Mouse (Mus musculus) CH12.LX (cell line): ENCODE results near the gene Ctnnbip1. TPM values are rescaled to one million over a fixed set of nuclear protein-coding genes. Genes with fewer than 3 reads are reported as not detected.

Experiments
- DNase-seq: peaks from one replicate; pipeline ENCODE4 v3.0.0-alpha.2; 2013; ENCODE audit errors: extremely low read depth
- H3K27ac ChIP-seq: 2 replicates; pipeline ENCODE4 v1.5.1; 2012; ENCODE audit warnings: low read depth, mild to moderate bottlenecking, control low read depth, moderate library complexity; ENCODE audit not compliant: insufficient read depth
- H3K27me3 ChIP-seq: replicated peaks from 2 replicates; pipeline ENCODE3; 2012; ENCODE audit warnings: inconsistent platforms
- H3K36me3 ChIP-seq, 2 experiments: replicated peaks in 1 of 2; 2 replicates each; pipeline versions ENCODE3 to v1.6.1; 2012; ENCODE audit warnings: inconsistent platforms in 1 of 2, low read length in 1 of 2, mild to moderate bottlenecking in 1 of 2, mixed read lengths in 1 of 2, moderate library complexity in 1 of 2; ENCODE audit not compliant: control insufficient read depth in 1 of 2, insufficient read depth in 1 of 2
- H3K4me1 ChIP-seq, 2 experiments: 2 replicates each; pipeline ENCODE4 v1.6.1; 2012; ENCODE audit warnings: inconsistent platforms in 1 of 2, moderate library complexity in 1 of 2; ENCODE audit not compliant: insufficient read depth in 2 of 2, control insufficient read depth in 1 of 2
- H3K4me2 ChIP-seq: 2 replicates; pipeline ENCODE4 v1.6.1; 2012; ENCODE audit warnings: low read depth, mild to moderate bottlenecking, control low read depth; ENCODE audit not compliant: poor library complexity, insufficient read depth, severe bottlenecking
- H3K4me3 ChIP-seq, 3 experiments: fragments of 150-350 bp in 1 of 3; sonication (generic) in 1 of 3; replicated peaks in 1 of 3; 2 replicates each; pipeline versions ENCODE3 to v1.5.1; 2011 to 2012; ENCODE audit warnings: low read depth in 2 of 3, low read length in 2 of 3, mild to moderate bottlenecking in 2 of 3, moderate library complexity in 2 of 3, control low read depth in 1 of 3, improper control_type of control experiment in 1 of 3, inconsistent platforms in 1 of 3, mixed read lengths in 1 of 3; ENCODE audit not compliant: poor library complexity in 1 of 3
- H3K79me2 ChIP-seq: replicated peaks from 2 replicates; pipeline ENCODE4 v1.6.1; 2012; ENCODE audit warnings: mild to moderate bottlenecking, moderate library complexity; ENCODE audit not compliant: control insufficient read depth, poor library complexity, insufficient read depth, severe bottlenecking; ENCODE audit errors: extremely low read depth
- H3K9ac ChIP-seq: 2 replicates; pipeline ENCODE4 v1.6.1; 2012; ENCODE audit warnings: low read depth, mild to moderate bottlenecking, control low read depth, moderate library complexity; ENCODE audit not compliant: insufficient read depth
- H3K9me3 ChIP-seq: replicated peaks from 2 replicates; pipeline ENCODE3; 2012; ENCODE audit warnings: low read length, inconsistent platforms, mixed read lengths
- BHLHE40 ChIP-seq: IDR thresholded peaks from 2 replicates; pipeline ENCODE4 v1.6.1; 2011; ENCODE audit warnings: mild to moderate bottlenecking, low read depth, low read length, improper control_type of control experiment
- CHD2 ChIP-seq: IDR thresholded peaks from 2 replicates; pipeline ENCODE4 v1.6.1; 2011; ENCODE audit warnings: low read length, improper control_type of control experiment
- CTCF ChIP-seq, 2 experiments: IDR thresholded peaks in 1 of 2; conservative IDR thresholded peaks in 1 of 2; 2 replicates each; pipeline ENCODE4 v1.5.1; 2011 to 2012; ENCODE audit warnings: low read depth in 2 of 2, low read length in 2 of 2, improper control_type of control experiment in 1 of 2, inconsistent platforms in 1 of 2, mild to moderate bottlenecking in 1 of 2, moderate library complexity in 1 of 2
- E2F4 ChIP-seq: IDR thresholded peaks from 2 replicates; pipeline ENCODE4 v1.6.1; 2011; ENCODE audit warnings: low read depth, low read length, improper control_type of control experiment; ENCODE audit not compliant: insufficient replicate concordance
- EP300 ChIP-seq: IDR thresholded peaks from 2 replicates; pipeline ENCODE4 v1.6.1; 2011; ENCODE audit warnings: low read length, improper control_type of control experiment
- ETS1 ChIP-seq: conservative IDR thresholded peaks from 2 replicates; pipeline ENCODE4 v1.6.1; 2012; ENCODE audit warnings: low read depth, mild to moderate bottlenecking, inconsistent platforms, low read length, improper control_type of control experiment, moderate library complexity
- IRF4 ChIP-seq: IDR thresholded peaks from 2 replicates; pipeline ENCODE4 v1.6.1; 2014; ENCODE audit warnings: low read depth, mild to moderate bottlenecking, inconsistent platforms, low read length, improper control_type of control experiment
- KAT2A ChIP-seq: IDR thresholded peaks from 2 replicates; pipeline ENCODE4 v1.6.1; 2012; ENCODE audit warnings: low read length, improper control_type of control experiment, inconsistent platforms; ENCODE audit not compliant: insufficient replicate concordance
- MXI1 ChIP-seq: IDR thresholded peaks from 2 replicates; pipeline ENCODE4 v1.6.1; 2011; ENCODE audit warnings: mild to moderate bottlenecking, low read depth, low read length, improper control_type of control experiment
- NELFE ChIP-seq: IDR thresholded peaks from 2 replicates; pipeline ENCODE4 v1.6.1; 2011; ENCODE audit warnings: low read depth, low read length, improper control_type of control experiment
- NRF1 ChIP-seq: IDR thresholded peaks from 2 replicates; pipeline ENCODE4 v1.6.1; 2014; ENCODE audit warnings: low read depth, mild to moderate bottlenecking, inconsistent platforms, low read length, improper control_type of control experiment, moderate library complexity
- PAX5 ChIP-seq: IDR thresholded peaks from 2 replicates; pipeline ENCODE4 v1.6.1; 2012; ENCODE audit warnings: low read length, inconsistent platforms, mixed read lengths
- POLR2AphosphoS2 ChIP-seq: IDR thresholded peaks from 2 replicates; pipeline ENCODE4 v1.6.1; 2011; ENCODE audit warnings: low read depth, low read length, improper control_type of control experiment
- SIN3A ChIP-seq: IDR thresholded peaks from 2 replicates; pipeline ENCODE4 v1.6.1; 2012; ENCODE audit warnings: low read length, improper control_type of control experiment, inconsistent platforms
- SMC3 ChIP-seq: IDR thresholded peaks from 2 replicates; pipeline ENCODE4 v1.6.1; 2011; ENCODE audit warnings: low read depth, low read length, improper control_type of control experiment
- TBP ChIP-seq: conservative IDR thresholded peaks from 2 replicates; pipeline ENCODE4 v1.6.1; 2011; ENCODE audit warnings: low read depth, low read length, improper control_type of control experiment
- TCF12 ChIP-seq: IDR thresholded peaks from 2 replicates; pipeline ENCODE4 v1.6.1; 2014; ENCODE audit warnings: low read depth, mild to moderate bottlenecking, inconsistent platforms, low read length, improper control_type of control experiment
- UBTF ChIP-seq: IDR thresholded peaks from 2 replicates; pipeline ENCODE4 v1.6.1; 2012; ENCODE audit warnings: low read depth, mild to moderate bottlenecking, inconsistent platforms, low read length, improper control_type of control experiment, moderate library complexity
- USF2 ChIP-seq: conservative IDR thresholded peaks from 2 replicates; pipeline ENCODE4 v1.6.1; 2011; ENCODE audit warnings: low read depth, low read length, improper control_type of control experiment
- ZNF384 ChIP-seq: IDR thresholded peaks from 2 replicates; pipeline ENCODE4 v1.6.1; 2012; ENCODE audit warnings: low read depth, low read length, improper control_type of control experiment, inconsistent platforms
- dilution Hi-C: fragments of 300-500 bp; cut with MboI; formaldehyde crosslinking; loops from 2 replicates; pipeline ENCODE4 v1.14.3; 2020; ENCODE audit warnings: low sequenced_read_pairs; ENCODE audit not compliant: extremely low pct_unique_long_range_greater_than_20kb, extremely low pct_ligation_motif_present
- in situ Hi-C: fragments of 300-500 bp; cut with MboI; formaldehyde crosslinking; loops from 3 replicates; pipeline ENCODE4 v1.14.3; 2019; ENCODE audit warnings: low sequenced_read_pairs, low pct_ligation_motif_present, low pct_unique_long_range_greater_than_20kb, mixed read lengths
- polyA plus RNA-seq: library from polyadenylated mRNA; unstranded; fragments of >175 nt; gene quantifications from 2 replicates; pipeline ENCODE4 v1.2.1, GENCODE M21; 2012; ENCODE audit warnings: low read depth; ENCODE audit not compliant: insufficient read length
- total RNA-seq, 2 experiments: library from RNA; depleted of rRNA; stranded (reverse); fragments of 300-350 nt in 1 of 2; fragments of >200 nt in 1 of 2; gene quantifications; 2 replicates each; pipeline ENCODE4 v1.2.3; 2012 to 2014

Gene Ctnnbip1
- total and polyA plus RNA-seq, 3 experiments: 4.5 to 5.9 (median 5.7) TPM

DNA sequence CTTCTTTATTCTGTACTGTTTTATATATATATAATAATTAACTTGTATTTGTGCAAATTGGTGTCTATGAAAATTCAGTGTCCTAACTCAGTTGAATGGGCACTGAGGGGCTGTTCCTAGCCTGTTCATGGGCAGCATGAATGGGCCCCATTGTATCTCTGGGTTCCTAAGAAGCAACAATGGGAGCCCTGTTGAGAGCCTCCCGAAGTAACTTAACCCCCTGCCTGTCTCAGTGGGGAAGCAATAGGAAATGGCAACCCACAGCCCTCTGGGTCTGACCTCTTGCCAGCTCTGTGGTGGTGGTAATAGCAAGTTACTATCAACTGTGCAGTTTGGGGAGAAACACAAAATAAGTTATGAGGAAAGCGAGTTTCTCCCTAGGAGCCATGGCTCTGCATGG, 21.4 kb upstream of the Ctnnbip1 start:
- Histone ChIP-seq H3K9ac (no peak overlapping the region), H3K27ac (no peak overlapping the region), H3K4me2 (no peak overlapping the region), H3K36me3 (peaks cover 66 to 90% of the 10 kb centered on the region in 2 experiments), H3K9me3 (no peaks in the 10 kb centered on the region), H3K27me3 (no peaks in the 10 kb centered on the region), H3K4me1 (no peaks in the 10 kb centered on the region; a peak in 2 of 4 replicates), H3K79me2 (no peaks in the 10 kb centered on the region), H3K4me3 (no peak overlapping the region)
- dilution Hi-C loops (no loop called here), in situ Hi-C loops (no loop called here)
- TF ChIP-seq PAX5 (no peak), EP300 (no peak), IRF4 (no peak), TCF12 (no peak), SMC3 (no peak)
- DNase-seq: no peak

- Histone ChIP-seq H3K4me2 (no peak overlapping the region), H3K27me3 (no peaks in the 10 kb centered on the region), H3K9ac (no peak overlapping the region), H3K36me3 (peaks cover 62 to 86% of the 10 kb centered on the region in 2 experiments), H3K4me1 (no peaks in the 10 kb centered on the region; a peak in 2 of 4 replicates), H3K79me2 (no peaks in the 10 kb centered on the region), H3K27ac (no peak overlapping the region), H3K4me3 (no peak overlapping the region), H3K9me3 (no peaks in the 10 kb centered on the region)
- TF ChIP-seq USF2 (no peak), ETS1 (no peak), ZNF384 (no peak)
- dilution Hi-C loops: no loop called here
- DNase-seq: no peak
- in situ Hi-C loops: no loop called here
Observed at GRCm38 (mm10) chr4:149498901-149499300, 19.1 kb upstream of the Ctnnbip1 start.

GRCm38 (mm10) chr4:149499790-149500189, 18.2 kb upstream of the Ctnnbip1 start:
- dilution Hi-C loops: no loop called here
- peaks cover 0 to 5% of the 10 kb centered on the region in 2 experiments; a peak in 3 of 4 replicates for H3K4me1 ChIP-seq
- H3K79me2 ChIP-seq: no peaks in the 10 kb centered on the region

More at GRCm38 (mm10) chr4:149499790-149500189, 18.2 kb upstream of the Ctnnbip1 start:
- Histone ChIP-seq H3K27me3 (no peaks in the 10 kb centered on the region), H3K4me3 (no peak overlapping the region), H3K4me2 (no peak overlapping the region), H3K9me3 (no peaks in the 10 kb centered on the region), H3K27ac (no peak overlapping the region), H3K36me3 (peaks cover 53 to 77% of the 10 kb centered on the region in 2 experiments), H3K9ac (no peak overlapping the region)
- TF ChIP-seq TBP (no peak), SMC3 (no peak), UBTF (no peak), SIN3A (no peak), NELFE (no peak), POLR2AphosphoS2 (no peak), E2F4 (no peak), ETS1 (no peak), TCF12 (no peak), BHLHE40 (no peak), CHD2 (no peak), ZNF384 (no peak), CTCF (conservative IDR thresholded peaks at IDR 0.05 in 1 of 2, IDR thresholded peaks at IDR 0.05 in 1 of 2; ENCODE audit: low read depth in 2 of 2, low read length in 2 of 2) (no peak), MXI1 (no peak), NRF1 (no peak), KAT2A (no peak), PAX5 (no peak)
- DNase-seq: no peak
- in situ Hi-C loops: no loop called here
